Mouse (Mus musculus): Measurements from ENCODE around the gene Rpl12. TPM values are rescaled to one million over a fixed set of nuclear protein-coding genes. Genes with fewer than 3 reads are reported as not detected.
A peak's percentile ranks its signal among the peaks of the same experiment; 100 is the strongest.

Rpl12 gene
- polyA plus RNA-seq, 1 experiment, result 7.5 TPM

GRCm38 (mm10) chr2:32927624-32928234, 33.6 kb upstream of the Rpl12 start:
- Histone ChIP-seq H3K27ac (replicated peaks; ENCODE audit: low read depth, low read length) (peak overlapping the region; percentile 31), H3K4me1 (ENCODE audit: control insufficient read depth, insufficient read depth, insufficient read length, low read length) (peaks cover 2% of the 10 kb centered on the region; the same call in 1 of the 2 replicates)

DNA sequence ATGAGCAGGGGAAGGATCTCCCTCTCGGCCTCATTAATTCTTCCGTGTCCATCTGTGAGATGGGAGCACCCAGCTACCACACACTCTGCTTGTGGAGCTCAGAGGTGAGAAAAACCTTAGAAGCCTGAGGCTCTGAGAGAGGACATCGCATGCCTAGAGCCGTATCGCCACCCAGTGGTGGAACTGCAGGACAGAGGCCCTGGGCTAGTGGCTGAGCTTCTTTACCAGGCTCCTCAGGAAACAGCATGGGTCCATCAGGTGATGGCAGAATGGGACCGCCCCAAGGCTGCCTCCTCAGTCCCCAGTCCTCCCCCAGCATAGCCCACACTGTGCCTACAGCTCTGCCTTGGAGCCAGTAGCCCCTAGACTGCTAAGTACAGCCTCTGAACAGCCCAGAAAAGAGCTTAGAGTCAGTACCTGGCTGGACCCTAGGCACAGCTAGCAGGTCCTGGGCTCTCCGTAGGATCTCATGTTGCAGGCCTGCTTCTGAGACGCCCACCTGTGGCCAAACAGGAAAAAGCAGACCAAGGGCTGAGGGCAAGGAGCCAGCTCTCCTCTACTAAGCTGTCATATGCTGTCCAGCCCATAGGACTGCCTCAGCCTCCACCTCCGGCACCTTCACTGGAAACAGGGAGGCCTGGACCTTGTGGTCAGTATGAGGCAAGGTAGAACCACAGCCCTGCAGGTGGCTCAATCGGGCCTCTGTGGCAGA, 33.0 kb upstream of the Rpl12 start:
- Histone ChIP-seq H3K4me1 (ENCODE audit: control insufficient read depth, insufficient read depth, insufficient read length, low read length) (peaks cover 2% of the 10 kb centered on the region; the same call in 1 of the 2 replicates), H3K27ac (replicated peaks; ENCODE audit: low read depth, low read length) (peak overlapping the region; percentile 30; the same call in 1 of the 2 replicates), H3K4me3 (ENCODE audit: insufficient read depth, low read depth, low read length) (no peak overlapping the region)

More at GRCm38 (mm10) chr2:32927624-32928234, 33.6 kb upstream of the Rpl12 start:
- no peak overlapping the region for H3K4me3 ChIP-seq (ENCODE audit: insufficient read depth, low read depth, low read length)

- no peak overlapping the region for H3K27ac ChIP-seq (replicated peaks; ENCODE audit: low read depth, low read length)
- no peak overlapping the region for H3K4me3 ChIP-seq (ENCODE audit: insufficient read depth, low read depth, low read length)
- peaks cover 2% of the 10 kb centered on the region; the same call in 1 of the 2 replicates for H3K4me1 ChIP-seq (ENCODE audit: control insufficient read depth, insufficient read depth, insufficient read length, low read length)
These were observed 32.2 kb upstream of the Rpl12 start for GRCm38 (mm10) chr2:32928947-32929829.

- Histone ChIP-seq H3K4me1 (ENCODE audit: control insufficient read depth, insufficient read depth, insufficient read length, low read length) (peaks cover 2% of the 10 kb centered on the region; the same call in 1 of the 2 replicates), H3K27ac (replicated peaks; ENCODE audit: low read depth, low read length) (no peak overlapping the region), H3K4me3 (ENCODE audit: insufficient read depth, low read depth, low read length) (no peak overlapping the region)
These were observed 29.6 kb upstream of the Rpl12 start for GRCm38 (mm10) chr2:32931730-32932129.

GRCm38 (mm10) chr2:32938741-32939140, 22.6 kb upstream of the Rpl12 start:
- Histone ChIP-seq H3K27ac (replicated peaks; ENCODE audit: low read depth, low read length) (no peak overlapping the region), H3K4me3 (ENCODE audit: insufficient read depth, low read depth, low read length) (no peak overlapping the region), H3K4me1 (ENCODE audit: control insufficient read depth, insufficient read depth, insufficient read length, low read length) (no peaks in the 10 kb centered on the region)

DNA sequence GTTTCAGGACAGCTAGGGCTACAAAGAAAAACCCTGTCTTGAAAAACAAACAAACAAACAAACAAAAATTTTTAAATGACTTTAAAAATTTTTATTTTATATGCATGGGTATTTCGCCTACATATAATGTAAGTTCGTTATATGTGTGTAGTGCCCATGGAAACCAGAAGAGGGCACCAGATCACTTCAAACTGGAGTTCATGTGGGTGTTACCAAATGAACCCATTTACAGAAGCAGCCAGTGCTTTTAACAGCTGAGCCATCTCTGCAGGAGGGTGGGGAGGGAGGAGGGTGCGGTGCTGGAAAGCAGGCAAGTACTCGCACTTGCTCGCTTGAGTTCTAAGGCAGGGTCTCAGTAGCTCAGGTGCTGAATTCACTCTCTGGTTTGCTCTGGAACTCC, 21.9 kb upstream of the Rpl12 start:
- H3K27ac ChIP-seq (replicated peaks; ENCODE audit: low read depth, low read length), result no peak overlapping the region

DNA sequence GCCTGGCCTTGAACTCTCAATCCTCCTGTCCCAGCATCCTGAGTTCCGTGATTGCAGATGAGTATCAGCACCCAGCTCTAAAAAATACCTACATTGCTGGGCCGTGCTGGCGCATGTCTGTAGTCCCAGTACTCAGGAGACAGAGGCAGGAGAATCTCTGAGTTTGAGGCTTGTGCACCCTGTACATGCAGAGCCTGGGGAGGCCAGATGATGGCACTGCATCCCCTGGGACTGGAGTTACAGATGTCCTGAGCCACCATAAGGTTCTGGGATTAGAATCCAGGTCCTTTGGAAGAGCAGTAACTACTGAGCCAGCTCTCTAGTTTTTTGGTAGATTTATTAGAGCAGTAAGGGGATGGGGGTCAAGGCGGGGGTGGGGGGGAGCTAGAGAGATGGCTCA, 20.9 kb upstream of the Rpl12 start:
- Histone ChIP-seq H3K4me1 (ENCODE audit: control insufficient read depth, insufficient read depth, insufficient read length, low read length) (no peaks in the 10 kb centered on the region), H3K27ac (replicated peaks; ENCODE audit: low read depth, low read length) (no peak overlapping the region), H3K4me3 (ENCODE audit: insufficient read depth, low read depth, low read length) (no peak overlapping the region)

More for the DNA sequence above, 21.9 kb upstream of the Rpl12 start:
- Histone ChIP-seq H3K4me3 (ENCODE audit: insufficient read depth, low read depth, low read length) (no peak overlapping the region), H3K4me1 (ENCODE audit: control insufficient read depth, insufficient read depth, insufficient read length, low read length) (no peaks in the 10 kb centered on the region)

- no peaks in the 10 kb centered on the region for H3K4me1 ChIP-seq (ENCODE audit: control insufficient read depth, insufficient read depth, insufficient read length, low read length)
- no peak overlapping the region for H3K4me3 ChIP-seq (ENCODE audit: insufficient read depth, low read depth, low read length)
These were observed 13.9 kb upstream of the Rpl12 start for GRCm38 (mm10) chr2:32947454-32947853.

GRCm38 (mm10) chr2:32954581-32954980, 6.8 kb upstream of the Rpl12 start:
- Histone ChIP-seq H3K27ac (replicated peaks; ENCODE audit: low read depth, low read length) (no peak overlapping the region), H3K4me1 (ENCODE audit: control insufficient read depth, insufficient read depth, insufficient read length, low read length) (no peaks in the 10 kb centered on the region), H3K4me3 (ENCODE audit: insufficient read depth, low read depth, low read length) (no peak overlapping the region)

More at GRCm38 (mm10) chr2:32947454-32947853, 13.9 kb upstream of the Rpl12 start:
- H3K27ac ChIP-seq (replicated peaks; ENCODE audit: low read depth, low read length), result no peak overlapping the region

DNA sequence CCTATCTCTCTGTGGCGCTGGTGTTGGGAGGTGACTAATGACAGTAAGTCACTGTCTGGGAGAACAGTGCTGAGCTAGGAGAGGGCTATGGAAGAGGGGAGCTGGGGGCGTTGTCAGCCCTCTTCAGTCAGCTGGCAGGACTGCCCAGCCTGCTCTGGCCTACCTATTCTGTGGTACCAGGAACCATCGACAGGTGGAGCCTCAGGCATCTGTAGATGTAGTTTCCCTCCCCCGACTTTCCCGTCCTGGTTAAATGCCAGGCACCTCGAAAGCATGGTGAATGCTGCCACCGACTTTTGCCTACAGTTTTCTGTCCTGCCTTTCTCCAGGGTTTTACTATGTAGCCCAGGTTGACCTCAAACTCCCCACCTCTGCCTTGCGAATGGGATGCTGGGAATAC, 4.0 kb upstream of the Rpl12 start:
- Histone ChIP-seq H3K27ac (replicated peaks; ENCODE audit: low read depth, low read length) (no peak overlapping the region), H3K4me3 (ENCODE audit: insufficient read depth, low read depth, low read length) (no peak overlapping the region), H3K4me1 (ENCODE audit: control insufficient read depth, insufficient read depth, insufficient read length, low read length) (peaks cover 4% of the 10 kb centered on the region; the same call in 1 of the 2 replicates)

- Histone ChIP-seq H3K27ac (replicated peaks; ENCODE audit: low read depth, low read length) (no peak overlapping the region), H3K4me3 (ENCODE audit: insufficient read depth, low read depth, low read length) (no peak overlapping the region), H3K4me1 (ENCODE audit: control insufficient read depth, insufficient read depth, insufficient read length, low read length) (peaks cover 4% of the 10 kb centered on the region; the same call in 1 of the 2 replicates)
These were observed 1.1 kb upstream of the Rpl12 start for GRCm38 (mm10) chr2:32960273-32960672.

DNA sequence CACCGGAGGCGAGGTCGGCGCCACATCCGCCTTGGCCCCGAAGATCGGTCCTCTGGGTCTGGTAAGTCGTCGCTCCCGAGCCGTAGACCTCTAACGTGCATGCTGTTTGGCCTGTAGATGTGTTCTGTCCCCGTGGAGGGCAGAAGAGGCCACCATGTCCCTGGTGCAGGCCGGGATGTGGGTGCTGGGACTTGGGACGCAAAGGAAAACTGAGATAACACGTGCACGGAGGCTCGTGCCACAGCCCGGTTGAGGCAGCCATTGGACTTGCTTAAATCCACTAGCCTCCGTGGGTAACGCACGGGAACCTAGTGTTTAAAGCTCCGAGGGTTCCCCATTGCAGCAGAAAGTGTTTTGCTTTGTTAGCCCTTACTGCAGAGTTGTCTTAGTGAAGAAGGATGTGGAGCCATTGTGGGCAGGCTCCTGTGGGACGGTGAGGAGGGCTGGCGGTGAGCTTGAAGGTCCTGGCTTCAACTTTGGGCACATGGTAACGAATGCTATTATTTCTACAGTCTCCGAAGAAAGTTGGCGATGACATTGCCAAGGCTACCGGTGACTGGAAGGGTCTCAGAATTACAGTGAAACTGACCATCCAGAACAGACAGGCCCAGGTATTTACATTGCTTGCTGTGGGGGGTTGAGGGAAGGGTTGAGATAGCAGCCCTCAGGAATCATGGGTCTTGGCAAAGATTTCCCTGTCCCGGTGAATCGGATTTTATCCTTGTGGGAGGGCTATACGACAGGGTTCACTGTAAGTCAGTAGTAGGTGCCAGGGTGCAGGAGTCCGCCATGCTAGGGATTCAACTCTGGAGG, 909 bp downstream of the Rpl12 start:
- H3K27ac ChIP-seq (replicated peaks; ENCODE audit: low read depth, low read length), result peak overlapping the region; percentile 6; the same call in 1 of the 2 replicates
- H3K4me1 ChIP-seq (ENCODE audit: control insufficient read depth, insufficient read depth, insufficient read length, low read length), result peaks cover 4% of the 10 kb centered on the region; the same call in 1 of the 2 replicates
- peak overlapping the region; percentile 59 for H3K4me3 ChIP-seq (ENCODE audit: insufficient read depth, low read depth, low read length)

GRCm38 (mm10) chr2:32962875-32963220, 1.5 kb downstream of the Rpl12 start:
- Histone ChIP-seq H3K27ac (replicated peaks; ENCODE audit: low read depth, low read length) (no peak overlapping the region), H3K4me3 (ENCODE audit: insufficient read depth, low read depth, low read length) (peak overlapping the region; percentile 59), H3K4me1 (ENCODE audit: control insufficient read depth, insufficient read depth, insufficient read length, low read length) (peaks cover 4% of the 10 kb centered on the region; the same call in 1 of the 2 replicates)

- H3K27ac ChIP-seq (replicated peaks; ENCODE audit: low read depth, low read length), result no peak overlapping the region
- peaks cover 7% of the 10 kb centered on the region; the same call in 1 of the 2 replicates for H3K4me1 ChIP-seq (ENCODE audit: control insufficient read depth, insufficient read depth, insufficient read length, low read length)
- no peak overlapping the region for H3K4me3 ChIP-seq (ENCODE audit: insufficient read depth, low read depth, low read length)
These were observed 2.2 kb downstream of the Rpl12 start for GRCm38 (mm10) chr2:32963544-32963943.

All from brown adipose tissue, adult 24 weeks (tissue).